Mouse (Mus musculus) urinary bladder, postnatal 4 days (tissue): ENCODE measurements at regions not wholly inside any gene's neighbourhood (a gene's known extent, or its start where the extent isn't known, plus 50 kb on each side); places are given as distances from the start of the nearest gene placed in this dataset.
"Not testable (repeated sequence)": the region's sequence is repeated elsewhere in the genome, so short reads cannot be mapped to it uniquely, and the experiment has no call there.

Experiments
- DNase-seq, 2 experiments: peaks; one replicate each; pipeline ENCODE4 v3.0.0; 2021 to 2022; ENCODE audit warnings: low spot score in 2 of 2

DNA sequence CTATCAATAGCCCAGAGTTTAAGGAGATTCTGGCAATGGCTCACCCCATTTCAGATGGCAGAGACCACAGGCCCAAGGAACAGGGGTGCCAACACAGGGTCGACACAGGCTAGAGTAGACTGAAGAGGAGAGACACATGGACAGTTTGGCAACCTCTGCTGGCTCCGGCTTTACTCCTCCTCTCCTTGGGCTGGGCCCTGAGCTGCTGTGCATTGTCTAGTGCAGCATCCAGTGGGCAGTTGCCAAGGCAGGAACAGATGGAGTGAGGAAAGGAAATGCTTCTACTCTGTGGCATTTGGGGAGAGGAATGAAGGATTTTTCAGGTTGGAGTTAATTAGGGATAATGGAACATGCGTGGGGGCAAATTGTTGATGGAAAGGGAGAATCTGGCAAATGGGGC lies 151.0 kb upstream of the 1700012A03Rik start:
- DNase-seq, result no peak

DNA sequence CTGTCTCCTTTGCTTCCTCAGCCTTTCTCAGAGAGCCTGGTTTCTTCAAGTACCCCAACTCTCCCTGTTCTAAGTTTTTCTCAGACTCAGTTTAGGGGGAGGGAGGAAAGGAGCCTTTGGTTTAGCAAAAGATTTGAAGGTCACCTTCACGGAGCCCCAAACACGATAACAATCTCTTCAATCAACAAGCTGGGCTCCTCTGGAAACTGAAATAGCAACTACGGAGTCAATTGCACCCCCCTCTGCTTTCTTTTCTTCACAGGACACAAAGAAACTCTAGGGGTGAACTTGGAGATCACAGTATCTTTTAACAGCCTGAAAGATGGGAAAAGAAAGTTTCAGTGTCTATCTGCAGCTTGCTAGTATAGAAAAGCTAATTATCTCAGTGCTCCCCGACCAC lies 151.4 kb upstream of the 1700012A03Rik start:
- no peak for DNase-seq

DNA sequence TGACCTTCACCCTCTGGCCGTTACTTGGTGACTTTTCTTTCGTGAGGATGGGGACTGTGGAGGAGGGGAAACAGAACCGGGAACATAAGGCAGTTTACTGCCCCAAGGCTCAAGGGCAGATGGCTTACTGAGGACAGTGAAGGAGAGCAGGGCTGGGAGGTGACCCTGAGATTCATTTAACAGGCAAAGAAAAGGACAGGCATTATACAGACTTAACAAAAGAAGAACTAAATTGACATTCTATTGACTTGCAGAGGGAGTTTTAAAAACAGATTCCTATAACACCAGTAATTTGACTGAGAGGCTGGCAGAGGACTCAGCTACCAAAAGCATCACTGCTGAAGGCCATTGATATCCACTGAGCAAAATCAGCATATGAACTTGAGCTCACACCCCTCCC lies 153.0 kb upstream of the 1700012A03Rik start:
- DNase-seq, result no peak

DNA sequence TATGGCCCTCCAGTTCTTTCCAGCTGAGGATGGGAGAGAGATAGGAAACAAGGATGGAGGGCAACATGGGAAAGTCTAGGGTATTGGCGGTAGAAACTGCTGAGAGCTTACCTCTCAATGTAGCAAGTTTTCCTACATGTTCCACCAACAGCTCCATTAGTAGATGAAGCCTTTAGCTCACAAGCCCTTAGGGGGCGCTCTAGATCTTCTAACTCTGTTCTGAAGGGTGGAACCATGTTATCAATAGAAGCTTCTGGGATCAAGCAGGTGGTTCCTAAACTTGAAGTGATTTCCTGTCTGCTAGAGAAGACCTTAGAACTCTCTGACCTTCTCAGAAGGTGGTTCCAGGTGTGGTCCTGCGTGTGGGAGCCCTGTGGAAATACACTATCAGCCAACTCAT lies 154.2 kb upstream of the 1700012A03Rik start:
- DNase-seq, result no peak

DNA sequence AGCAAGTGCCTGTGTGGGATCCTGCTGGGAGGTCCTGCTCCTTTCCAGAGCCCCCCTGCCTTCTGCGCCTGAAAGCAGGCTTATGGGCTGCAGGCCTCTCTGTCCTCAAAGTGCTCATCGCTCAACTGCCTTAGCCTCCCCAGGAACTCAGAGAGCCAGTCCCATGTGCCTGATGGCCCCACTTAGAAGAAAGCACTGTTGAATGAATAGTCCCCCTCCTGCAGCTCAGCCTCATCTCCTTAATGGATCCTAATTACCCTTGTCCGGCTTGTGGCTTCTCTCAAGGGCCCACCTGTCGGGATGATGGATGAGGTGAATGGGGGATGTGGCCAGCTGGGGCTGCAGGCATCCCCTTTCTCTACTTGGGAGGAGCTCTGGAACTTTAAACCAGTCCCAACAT lies 163.1 kb upstream of the 1700012A03Rik start:
- no peak for DNase-seq

DNA sequence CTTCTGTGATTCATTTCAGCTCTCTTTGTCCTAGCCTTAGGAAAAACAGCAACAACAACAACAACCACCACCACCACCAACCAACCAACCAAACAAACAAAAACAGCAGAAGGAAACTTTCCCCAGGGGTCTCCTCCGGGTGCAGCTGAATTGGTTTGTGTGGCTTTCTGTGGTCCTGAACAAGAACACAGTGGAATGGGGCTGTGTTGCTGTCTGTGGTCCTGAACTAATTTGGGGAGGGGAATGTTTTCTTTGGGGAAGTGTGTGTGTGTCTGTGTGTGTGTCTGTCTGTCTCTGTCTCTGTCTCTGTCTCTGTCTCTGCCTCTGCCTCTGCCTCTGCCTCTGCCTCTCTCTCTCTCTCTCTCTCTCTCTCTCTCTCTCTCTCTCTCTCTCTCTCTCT lies 164.8 kb upstream of the 1700012A03Rik start:
- not testable (repeated sequence) for DNase-seq

DNA sequence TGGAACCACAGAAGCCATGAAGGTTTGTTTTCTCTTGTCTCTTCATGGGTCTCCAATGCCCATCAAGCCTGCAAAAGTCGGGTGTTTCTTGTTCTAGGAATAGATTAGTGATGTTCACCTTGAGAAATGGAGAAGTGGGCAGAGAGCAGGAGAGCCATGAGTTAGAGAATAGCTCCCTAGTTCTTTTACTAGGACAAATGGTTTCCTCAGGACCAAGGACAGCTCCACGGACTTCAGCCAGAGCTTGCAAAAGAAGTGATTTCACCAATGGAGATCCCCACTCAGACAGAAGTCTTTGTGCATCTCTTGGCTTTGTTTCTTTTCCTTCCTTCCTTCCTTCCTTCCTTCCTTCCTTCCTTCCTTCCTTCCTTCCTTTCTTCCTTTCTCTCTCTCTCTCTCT lies 166.3 kb upstream of the 1700012A03Rik start:
- DNase-seq, result no peak

DNA sequence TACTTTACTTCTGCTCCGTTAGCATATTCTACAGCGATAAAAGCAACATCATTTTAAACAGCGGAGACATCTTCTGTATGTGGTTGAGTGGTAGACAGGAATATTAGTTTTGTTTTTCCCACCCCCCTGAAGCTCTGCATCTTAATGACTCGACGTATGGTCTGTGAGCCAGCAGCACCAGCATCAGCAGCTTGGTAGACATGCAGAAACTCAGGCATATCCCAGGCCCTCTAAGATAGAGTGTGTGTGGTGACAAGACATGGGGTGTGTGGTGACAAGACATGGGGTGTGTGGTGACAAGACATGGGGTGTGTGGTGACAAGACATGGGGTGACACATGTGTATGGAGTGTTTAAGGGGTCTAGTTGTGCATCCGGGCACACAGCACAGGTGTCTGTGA lies 175.4 kb upstream of the 1700012A03Rik start:
- peak in 1 of 2 experiments; percentile 33 for DNase-seq

DNA sequence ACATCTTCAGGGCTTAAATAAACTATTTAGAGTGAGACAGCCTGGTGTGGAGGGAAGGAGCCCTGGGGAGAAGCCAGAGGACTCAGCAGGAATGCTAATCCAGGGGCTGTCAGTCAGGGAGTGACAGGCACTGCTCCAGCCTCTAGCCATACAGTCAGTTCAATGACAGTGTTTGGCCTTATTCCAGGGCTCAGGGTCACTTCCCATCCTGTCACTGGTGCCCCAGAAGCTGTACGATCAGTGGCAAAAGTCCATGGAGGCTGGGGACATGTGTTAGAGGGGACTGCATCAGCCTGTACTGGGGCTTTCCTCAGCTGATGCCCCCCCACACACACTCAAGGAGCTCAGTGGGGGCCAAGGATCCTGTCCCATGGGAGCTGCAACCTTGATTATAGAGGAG lies 176.1 kb upstream of the 1700012A03Rik start:
- peak in 1 of 2 experiments; percentile 38 for DNase-seq

DNA sequence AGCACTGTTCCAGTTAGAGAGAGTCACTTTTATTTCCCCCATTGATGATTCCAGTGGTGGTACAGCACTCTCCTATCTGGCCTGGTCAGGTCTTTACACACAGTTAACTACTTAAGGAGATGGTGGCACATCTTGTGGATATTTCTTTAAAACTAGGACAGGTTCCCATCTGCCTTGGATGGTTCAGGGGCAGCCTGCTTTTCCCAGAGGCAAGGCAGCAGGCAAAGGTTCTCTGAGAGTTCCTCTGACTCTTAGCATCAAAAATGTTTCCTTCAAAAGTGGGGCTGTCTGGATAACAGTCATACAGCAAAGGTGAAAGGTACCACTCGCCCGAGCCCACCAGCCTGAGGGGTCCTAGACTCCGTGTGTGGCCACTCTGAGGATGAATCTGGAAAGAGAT lies 178.3 kb upstream of the 1700012A03Rik start:
- no peak for DNase-seq

DNA sequence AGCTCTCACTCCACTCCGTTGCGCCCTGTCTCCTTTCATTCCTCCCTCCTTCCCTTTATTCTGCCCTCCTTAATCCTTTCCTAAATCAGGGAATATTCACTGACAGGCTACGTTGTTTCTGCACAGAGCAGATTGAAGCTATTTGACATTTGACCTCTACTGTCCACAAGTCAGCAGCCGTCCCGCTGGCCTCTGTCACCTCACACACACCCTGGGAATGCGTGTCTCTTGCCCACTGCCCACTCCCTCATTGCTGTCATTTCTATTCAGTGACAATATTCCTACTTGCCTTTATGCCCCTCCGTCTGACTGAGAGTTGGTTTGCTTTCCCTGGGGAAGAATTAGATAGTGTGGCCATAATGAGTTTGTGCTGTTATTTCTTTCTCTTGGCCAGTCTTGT lies 188.1 kb upstream of the 1700012A03Rik start:
- no peak for DNase-seq

DNA sequence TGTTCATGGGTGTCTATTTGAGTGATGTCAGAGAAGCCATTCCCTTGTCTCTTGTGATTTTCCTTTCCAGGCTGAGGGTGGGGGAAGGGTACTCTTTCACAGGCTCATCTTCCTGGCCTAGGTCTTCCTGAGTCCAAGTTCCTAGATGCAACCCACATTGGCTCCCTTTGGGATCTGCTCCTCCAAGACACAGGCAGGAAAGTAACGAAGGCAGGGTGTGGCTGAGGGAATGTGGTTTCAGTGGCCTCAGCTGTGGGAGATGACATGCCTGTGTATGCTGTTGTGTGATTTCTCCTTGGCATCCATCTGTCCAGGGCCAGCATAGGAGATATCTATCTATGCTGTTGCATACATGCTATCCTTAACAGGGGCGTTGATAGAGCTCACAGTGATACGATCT lies 190.4 kb upstream of the 1700012A03Rik start:
- no peak for DNase-seq

DNA sequence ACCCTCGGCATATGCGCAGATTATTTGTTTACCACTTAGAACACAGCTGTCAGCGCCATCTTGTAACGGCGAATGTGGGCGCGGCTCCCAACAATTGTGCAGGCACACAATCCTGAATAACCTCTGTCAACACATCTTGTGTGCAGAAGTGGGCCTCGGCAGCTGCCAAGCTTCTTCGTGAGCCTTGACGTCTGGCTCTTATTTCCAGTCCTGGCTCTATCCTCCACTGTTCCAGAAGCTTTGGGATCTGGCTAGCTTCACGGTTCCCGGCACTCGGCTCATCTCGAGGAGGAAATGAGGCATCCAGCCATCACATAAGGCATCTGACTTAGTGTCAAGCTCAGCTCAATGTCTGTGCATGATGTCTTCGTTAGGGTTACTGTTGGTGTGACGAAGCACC lies 195.8 kb upstream of the 1700012A03Rik start:
- no peak for DNase-seq

DNA sequence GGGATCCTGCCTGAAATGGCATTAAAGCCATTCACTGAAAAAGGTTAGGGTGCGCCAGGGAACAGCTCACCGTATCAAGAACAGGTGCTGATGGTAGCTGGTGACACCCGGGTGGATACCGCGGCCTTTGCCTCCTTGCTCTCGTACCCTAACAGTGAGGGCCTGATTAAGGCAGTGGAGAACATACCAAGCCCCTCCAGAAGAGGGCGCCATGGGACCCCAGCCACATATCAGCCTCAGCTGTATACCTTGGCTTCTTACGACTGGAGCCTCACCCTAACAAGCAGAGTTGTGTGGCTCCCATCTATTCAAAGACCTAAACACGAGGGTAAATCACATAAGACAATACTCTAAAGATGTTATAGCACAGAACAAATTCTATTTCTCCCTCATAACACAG lies 203.7 kb upstream of the 1700012A03Rik start:
- DNase-seq, result no peak

DNA sequence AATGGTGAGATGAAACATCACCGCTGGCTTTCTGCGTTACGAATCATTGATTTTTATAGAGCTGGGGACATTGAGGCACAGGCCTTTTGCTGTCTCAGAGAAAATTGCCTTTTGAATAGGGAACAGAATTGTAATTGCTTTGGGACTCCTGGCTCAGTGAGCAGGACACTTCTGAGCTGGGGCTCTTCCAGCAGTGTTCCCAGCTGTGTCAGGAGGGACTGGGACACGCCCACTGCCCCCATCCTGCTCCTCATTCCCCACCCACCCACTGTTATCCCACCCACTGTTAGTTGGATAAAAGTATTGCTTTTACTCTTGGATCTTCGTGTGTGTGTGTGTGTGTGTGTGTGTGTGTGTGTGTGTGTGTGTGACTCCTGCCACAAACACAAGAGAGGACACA lies 204.4 kb upstream of the 1700012A03Rik start:
- DNase-seq, result no peak

DNA sequence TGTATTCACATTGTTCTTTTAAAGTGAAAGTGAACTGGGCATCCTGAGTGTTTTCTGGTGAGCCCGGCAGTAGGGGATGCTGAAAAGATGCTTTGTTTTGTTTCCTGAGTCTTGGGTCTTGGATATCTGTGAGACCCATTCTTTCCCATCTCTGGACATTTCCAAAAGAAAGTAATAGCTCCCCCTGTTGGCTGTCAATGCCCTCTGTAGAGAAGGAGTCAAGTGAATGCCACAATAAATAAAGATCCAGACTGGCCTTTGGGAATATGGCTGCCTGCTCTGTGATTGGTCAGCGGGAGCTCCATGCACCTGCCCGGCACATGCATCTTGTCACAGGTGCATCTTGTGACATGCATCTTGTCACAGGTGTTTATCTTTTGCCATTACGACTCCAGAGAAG lies 209.4 kb upstream of the 1700012A03Rik start:
- DNase-seq, result no peak

DNA sequence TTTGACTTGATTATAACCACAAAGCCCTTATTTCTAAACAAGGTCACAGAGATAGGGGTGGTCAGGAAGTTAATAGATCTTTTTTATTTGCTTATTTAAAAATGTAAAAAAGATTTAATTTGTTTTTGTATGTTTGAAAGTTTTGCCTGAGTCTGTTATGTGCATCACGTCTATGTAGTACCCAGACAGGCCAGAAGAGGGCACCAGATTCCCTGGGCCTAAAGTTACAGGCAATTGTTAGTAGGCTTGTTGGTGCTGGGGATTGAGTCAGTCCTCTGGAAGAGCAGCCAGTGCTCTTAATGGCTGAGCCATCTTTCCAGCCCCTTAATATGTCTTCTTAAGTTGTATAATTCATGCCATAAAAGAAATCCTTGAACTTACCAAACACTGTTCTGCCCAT lies 211.5 kb upstream of the 1700012A03Rik start:
- no peak for DNase-seq

DNA sequence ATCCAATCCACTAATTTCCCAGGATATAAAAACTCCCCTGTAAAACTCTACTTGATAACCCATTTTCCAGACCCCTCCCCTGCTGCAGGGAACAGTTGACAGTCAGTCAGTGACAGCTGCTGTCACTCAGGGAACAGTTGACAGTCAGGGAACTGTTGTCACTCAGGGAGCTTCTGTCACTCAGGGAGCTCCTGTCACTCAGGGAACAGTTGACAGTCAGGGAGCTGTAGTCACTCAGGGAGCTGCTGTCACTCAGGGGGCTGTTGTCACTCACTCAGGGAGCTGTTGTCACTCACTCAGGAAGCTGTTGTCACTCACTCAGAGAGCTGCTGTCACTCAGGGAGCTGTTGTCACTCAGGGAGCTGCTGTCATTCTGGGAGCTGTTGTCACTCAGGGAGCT lies 214.3 kb upstream of the 1700012A03Rik start:
- DNase-seq, result no peak

DNA sequence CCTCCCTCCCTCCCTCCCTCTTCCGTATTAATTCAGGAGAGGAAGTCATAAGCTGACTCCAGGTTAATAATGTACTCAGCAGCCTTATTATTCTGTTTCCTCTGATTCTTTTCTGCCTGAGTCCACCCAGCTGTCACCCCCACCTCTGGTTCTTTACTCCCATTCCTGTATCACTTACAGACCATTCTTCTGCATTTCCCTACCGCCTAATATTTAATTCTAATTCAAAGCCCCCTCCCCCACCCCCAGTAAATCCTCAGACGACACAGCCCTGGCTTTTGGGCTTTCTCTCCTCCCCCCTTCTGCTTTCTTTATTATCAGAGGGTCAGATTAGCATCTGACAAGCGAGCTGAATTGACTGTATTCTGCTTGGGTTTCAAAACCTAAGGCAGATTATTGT lies 215.5 kb upstream of the 1700012A03Rik start:
- no peak for DNase-seq

DNA sequence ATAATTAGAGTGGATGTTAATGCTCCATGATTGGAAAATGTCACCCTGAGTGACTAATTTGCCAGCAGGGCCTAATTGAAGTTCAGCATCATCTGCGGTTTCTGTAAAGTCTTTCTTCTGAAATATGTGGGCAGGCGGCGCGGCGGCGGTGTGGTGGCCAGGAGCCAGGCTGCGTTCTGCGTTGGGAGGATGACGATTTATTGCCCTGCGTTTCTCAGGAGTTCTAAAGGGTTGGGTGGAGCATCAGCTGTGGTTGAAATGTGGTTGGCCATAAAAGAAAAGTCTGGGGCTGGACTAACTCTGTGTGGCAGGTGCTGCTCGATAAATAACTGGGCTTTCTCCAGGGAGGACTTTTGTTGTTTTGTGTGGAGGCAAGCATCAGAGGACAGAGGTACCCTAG lies 219.4 kb upstream of the 1700012A03Rik start:
- DNase-seq, result no peak

DNA sequence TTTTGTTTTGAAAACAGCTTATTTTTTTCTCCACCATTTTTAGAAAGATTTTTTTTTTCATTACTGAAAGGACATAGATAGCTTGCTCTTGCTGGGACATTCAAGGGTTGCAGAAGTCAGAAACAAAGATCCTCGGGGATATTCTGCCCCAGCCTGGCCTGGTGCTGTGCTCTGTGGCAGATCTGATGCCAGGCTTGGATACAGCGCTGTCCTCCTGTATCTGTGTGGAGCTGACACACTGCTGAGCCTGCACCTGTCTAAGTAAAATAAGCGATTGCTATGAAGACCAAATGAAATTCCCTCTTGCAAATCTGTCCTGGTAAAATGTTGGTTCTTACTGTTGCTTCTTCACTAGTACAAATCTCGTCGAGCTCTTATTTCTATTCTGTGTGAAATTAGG lies 226.4 kb upstream of the 1700012A03Rik start:
- DNase-seq, result no peak

DNA sequence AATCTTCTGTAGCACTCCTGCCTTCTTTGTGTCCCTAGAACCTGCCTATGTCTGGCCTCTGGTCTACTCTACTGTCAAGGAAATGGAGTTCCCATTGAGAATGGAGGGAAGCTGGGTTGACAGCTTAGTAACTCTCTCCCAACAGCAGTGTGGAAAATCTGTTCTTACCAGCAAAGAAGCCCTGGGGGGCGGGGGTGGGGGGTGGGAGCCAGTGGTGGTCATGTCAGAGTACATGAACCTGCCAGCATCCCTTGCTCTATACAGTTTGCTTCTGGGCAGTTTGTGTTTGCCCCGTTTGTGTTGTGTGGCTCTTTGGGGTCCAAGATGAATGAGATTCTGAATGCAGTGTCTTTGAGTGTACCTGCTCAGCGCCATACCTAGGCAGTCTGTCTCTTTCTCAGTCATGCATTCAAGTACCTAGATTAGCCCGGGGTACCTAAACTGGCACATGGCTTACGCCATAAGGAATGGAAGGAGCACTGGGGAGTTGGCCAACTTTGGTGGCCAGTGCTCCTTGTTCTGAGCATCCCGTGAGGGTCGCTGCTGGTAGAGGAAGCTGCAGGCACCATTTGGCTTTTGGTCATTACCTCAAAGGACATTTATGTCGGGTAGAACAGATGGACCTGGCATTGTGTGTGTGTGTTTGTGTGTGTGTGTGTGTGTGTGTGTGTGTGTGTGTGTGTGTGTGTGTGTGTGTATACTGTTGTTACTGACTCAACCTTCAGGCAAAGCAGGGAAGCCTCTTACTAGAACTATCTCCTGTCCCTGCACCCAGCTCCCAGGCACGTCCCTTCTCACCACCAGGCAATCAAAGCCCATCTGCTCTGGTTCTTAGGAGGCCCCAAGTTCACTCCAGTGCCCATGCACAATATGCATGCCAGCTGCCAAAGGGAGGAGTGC lies 227.6 kb upstream of the 1700012A03Rik start:
- no peak for DNase-seq

DNA sequence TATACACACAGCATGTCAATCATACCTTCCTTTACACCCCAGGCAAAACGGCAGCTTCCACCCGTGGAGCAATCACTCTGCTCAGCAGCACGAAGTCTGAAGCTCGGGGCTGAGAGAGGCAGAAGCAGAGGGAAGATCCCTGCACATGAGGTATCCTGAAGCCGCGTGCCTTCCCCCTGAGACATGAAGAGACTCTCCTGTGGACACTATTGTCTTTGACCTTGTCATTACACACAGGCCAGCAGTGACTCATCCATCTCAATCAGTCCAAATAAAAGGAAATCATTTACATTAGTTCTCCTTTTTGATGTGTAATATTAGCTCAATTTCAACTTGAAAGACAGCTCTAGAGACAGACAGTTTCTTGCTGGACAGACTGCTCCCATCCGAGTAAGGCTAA lies 228.4 kb upstream of the 1700012A03Rik start:
- DNase-seq, result no peak

DNA sequence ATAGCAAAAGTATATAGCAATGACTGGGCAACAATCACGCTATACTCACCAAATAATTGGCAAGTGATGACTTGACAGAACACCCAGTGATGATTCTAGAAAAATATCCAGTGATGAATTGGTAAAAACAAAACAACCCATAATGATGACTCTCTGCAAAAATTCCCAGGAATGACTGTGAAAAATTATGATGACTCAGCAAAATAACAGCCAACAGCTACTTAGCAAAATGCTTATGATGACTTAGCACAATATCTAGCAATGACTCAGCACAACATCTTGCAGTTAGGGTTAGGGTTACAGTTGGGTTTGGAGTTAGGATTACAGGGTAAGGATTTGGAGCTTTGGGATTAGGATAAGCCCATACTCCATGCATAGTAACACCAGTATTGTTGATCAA lies 232.4 kb upstream of the 1700012A03Rik start:
- no peak for DNase-seq
